Mouse (Mus musculus) cerebellum, adult 18-20 months (tissue): ENCODE measurements around the gene Rilpl1.
A peak's percentile ranks its signal among the peaks of the same experiment; 100 is the strongest.

Experiments
- DNase-seq, 2 experiments: peaks; one replicate each; pipeline ENCODE4 v3.0.0; 2021

The Rilpl1 gene

DNA sequence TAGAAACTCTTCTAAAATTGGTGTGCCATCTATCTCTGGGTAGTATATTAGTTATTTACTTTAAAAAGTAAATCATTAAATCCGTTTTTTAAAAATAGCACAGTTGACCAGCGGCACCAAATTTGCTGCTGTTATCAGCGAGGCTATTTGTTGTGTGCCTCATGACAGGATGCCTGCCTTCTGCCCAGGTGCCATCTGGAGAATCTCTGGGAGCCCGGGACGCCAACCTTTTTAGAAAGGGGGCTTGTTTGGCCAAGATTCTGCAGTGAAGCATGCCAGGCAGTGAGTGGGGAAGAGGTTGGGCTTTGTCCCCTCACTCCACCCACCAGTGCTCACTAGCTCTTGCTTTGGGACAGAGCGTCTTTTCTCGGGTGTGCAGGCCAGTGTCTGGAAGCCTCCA, 81.1 kb downstream of the Rilpl1 start:
- peak in 1 of 2 experiments; percentile 38 for DNase-seq

DNA sequence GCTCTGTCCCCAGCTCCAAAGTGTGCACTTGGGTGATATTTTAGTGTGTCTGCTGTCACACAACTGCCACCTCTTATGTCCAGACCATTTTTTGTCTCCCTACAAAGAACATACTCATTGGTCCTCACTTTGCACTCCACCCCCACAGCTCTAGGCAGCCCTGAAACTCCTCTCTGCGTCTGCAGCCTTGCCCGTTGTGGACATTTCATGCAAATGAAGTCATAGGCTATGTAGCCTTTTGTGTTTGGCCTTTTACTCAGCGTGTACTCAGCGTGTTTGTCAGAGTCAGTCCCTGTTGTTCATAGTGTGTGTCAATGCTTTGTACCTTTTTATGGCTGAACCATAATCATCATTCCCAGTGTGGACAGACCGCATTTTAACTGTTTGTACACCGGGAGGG, 81.7 kb downstream of the Rilpl1 start:
- DNase-seq, result no peak

DNA sequence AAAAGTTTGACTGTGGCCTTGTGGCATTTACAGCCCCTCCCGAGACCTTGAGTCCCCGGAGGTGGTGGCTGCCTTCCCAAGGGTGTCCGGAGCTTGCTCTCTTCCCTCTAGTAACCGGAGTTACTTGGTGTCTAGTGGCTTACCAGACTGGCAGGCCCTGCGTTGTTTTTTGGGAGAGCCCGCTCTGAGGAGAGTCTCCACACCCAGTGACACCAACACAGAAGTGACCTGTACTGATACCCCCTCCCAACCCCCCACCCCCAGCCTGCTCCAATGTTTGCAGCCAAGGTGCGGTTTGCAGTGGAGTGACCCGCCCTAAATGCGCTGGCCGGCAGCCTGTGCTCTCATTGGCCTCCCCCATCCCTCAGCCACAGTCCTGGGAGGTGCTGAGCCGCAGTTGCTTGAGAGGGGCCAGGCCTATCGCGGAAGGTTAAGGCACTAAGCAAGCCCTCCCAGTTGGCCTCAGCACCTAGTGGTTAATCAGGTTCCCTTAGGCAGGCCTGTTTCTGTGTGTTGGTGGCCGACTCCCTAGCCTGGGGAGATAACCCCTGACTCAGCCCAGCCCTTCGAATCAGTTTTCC, 84.8 kb downstream of the Rilpl1 start:
- DNase-seq, result peak in 1 of 2 experiments; percentile 46

DNA sequence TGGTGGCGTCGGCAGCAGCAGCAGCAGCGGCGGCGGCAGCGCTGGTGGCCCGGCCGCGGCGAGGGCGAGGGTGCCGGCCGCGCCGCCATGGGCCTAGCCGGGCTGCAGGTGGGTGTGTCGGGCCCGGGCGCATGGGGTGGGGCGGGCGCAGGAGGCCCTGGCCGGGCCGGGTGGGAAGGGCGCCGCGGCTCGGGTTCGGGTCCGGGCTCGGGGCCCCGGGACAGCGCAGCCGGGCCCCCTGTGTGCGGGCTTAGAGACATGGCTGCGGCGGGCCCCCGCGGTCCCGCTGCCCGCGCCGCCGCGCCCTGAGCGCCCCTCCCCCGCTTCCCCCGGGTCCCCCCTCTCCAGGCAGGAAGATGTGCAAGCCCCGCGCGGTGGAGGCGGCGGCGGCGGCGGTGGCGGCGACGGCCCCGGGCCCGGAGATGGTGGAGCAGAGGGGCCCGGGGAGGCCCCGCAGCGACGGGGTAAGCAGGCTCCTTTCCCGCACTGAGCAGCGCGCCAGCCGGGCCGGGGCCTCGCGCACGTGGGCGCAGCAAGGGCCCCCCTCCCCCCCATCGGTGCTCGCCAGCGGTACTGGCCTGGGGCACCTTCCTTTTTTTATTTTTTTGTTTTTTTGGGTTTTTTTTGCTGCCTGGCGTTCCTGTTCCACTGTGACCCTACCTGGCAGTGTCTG, 85.4 kb downstream of the Rilpl1 start:
- DNase-seq, result no peak

DNA sequence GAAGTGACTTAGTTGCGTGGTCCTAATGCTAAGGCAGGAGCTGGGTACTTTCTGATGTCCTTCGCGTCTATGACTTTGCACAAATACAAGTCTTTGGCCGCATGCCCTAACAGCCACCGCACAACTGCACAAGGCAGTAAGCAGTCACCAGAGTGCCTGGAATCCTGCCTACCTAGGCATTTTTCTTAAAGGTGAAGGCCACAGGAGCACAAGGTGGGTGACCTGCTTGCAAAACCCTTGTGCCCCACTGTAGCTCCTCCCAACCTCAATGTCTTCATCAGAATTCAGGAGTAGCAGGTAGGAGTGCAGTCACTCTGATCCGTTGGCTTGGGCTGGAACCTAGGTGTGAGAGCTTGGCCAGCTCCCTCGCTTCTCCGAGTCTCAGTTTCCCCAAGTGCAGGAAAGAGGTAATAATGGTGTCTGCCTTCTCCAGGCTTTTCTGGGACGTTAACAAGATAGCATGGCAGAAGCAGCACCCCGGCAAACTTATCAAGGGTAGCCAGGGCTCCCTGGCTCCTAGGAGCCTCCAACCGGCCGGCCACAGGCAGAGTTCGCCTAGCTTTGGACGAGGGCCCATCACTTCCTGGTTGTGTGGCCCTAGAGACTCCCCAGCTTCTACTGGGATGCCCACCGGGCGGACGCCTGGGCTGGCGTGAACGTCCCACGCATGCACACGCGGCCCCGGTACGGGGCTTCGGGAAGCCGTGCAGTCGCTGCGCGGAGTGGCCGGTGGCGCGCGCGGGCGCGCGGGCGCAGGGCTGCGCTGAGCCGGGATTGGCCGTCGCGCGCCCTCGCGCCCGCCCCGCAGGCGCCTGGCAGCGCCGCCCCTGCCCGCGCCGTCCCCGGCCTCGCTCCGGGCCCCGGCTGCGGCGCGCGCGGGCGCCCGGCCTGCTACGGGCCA, 86.3 kb downstream of the Rilpl1 start:
- DNase-seq, result peak; percentile 80 to 88

DNA sequence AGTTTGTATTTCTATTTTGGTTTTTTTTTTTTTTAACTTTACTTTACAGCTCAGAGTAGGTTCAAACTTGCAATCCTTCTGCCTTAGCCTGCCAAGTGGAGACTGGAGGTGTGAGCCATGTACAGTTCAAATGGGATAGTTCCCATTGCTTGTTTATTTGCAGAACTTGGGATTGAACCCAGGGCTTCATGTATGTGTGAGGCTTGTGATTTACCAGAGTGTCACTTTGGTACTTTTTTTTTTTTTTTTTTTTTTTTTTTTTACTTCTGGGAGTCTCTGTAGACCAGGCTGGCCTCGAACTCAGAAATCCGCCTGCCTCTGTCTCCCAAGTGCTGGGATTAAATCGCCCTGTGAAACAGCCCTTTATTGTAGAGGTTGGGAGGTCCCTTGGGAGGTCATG, 87.0 kb downstream of the Rilpl1 start:
- no peak for DNase-seq
